Mouse (Mus musculus): ENCODE results near the gene Rpl41.

GRCm38 (mm10) chr10:128520591-128520990 is 28.5 kb downstream of the Rpl41 start:
- TF ChIP-seq CTCF (IDR thresholded peaks at IDR 0.05; ENCODE audit: borderline replicate concordance, insufficient read depth, low read depth, low read length) (no peak), POLR2A (IDR thresholded peaks at IDR 0.05; ENCODE audit: borderline replicate concordance, insufficient read depth, low read length) (no peak)
